Mouse (Mus musculus) midbrain, embryonic 16.5 days (tissue): ENCODE data around the gene Clec11a. TPM values are rescaled to one million over a fixed set of nuclear protein-coding genes. Genes with fewer than 3 reads are reported as not detected.

ENCODE experiments used
- ATAC-seq: fragments of 200-750 bp; cut with Nextera tagmentation; 2 replicates; pipeline ENCODE4 v1.8.0; 2017; ENCODE audit warnings: moderate TSS enrichment
- H3K27ac ChIP-seq: fragments of 300-500 bp; sonication (generic); 2 replicates; pipeline ENCODE4 v1.5.1; 2014; ENCODE audit warnings: mild to moderate bottlenecking, low read length, mixed read lengths
- H3K27me3 ChIP-seq: fragments of 300-500 bp; sonication (generic); 2 replicates; pipeline ENCODE4 v1.6.1; 2014; ENCODE audit warnings: low read depth, low read length, mixed read lengths; ENCODE audit not compliant: control insufficient read depth, insufficient read depth
- H3K36me3 ChIP-seq: fragments of 300-500 bp; sonication (generic); 2 replicates; pipeline ENCODE4 v1.6.1; 2014; ENCODE audit warnings: mild to moderate bottlenecking, low read length, moderate library complexity, mixed read lengths; ENCODE audit not compliant: control insufficient read depth, insufficient read depth
- H3K4me1 ChIP-seq: fragments of 300-500 bp; sonication (generic); 2 replicates; pipeline ENCODE4 v1.6.1; 2014; ENCODE audit warnings: mild to moderate bottlenecking, low read length, mixed read lengths; ENCODE audit not compliant: control insufficient read depth, insufficient read depth
- H3K4me2 ChIP-seq: fragments of 300-500 bp; sonication (generic); 2 replicates; pipeline ENCODE4 v1.6.1; 2014; ENCODE audit warnings: mild to moderate bottlenecking, low read length, mixed read lengths
- H3K4me3 ChIP-seq: fragments of 300-500 bp; sonication (generic); 2 replicates; pipeline ENCODE4 v1.5.1; 2014; ENCODE audit warnings: low read depth, mild to moderate bottlenecking, low read length, moderate library complexity, mixed read lengths
- H3K9ac ChIP-seq: fragments of 300-500 bp; sonication (generic); 2 replicates; pipeline ENCODE4 v1.6.1; 2014; ENCODE audit warnings: low read depth, low read length, mixed read lengths
- H3K9me3 ChIP-seq: fragments of 300-500 bp; sonication (generic); replicated peaks from 2 replicates; pipeline ENCODE4 v1.6.1; 2014; ENCODE audit warnings: mild to moderate bottlenecking, low read length, mixed read lengths; ENCODE audit not compliant: control insufficient read depth, poor library complexity, severe bottlenecking
- WGBS: fragments of 180-500 bp; shearing (Covaris S2); extraction: QIAGEN DNeasy Blood & Tissue Kit; methylation state at CpG from one replicate; pipeline ENCODE4 v1.1.7; 2014; 5-methylcytosine and 5-hydroxymethylcytosine counted together
- polyA plus RNA-seq: library from polyadenylated mRNA; unstranded; fragments of >200 nt; fragmentation: Nextera tagmentation; extraction: Ambion mirVana; gene quantifications from 2 replicates; pipeline ENCODE4 v1.2.1, GENCODE M21; 2015

The Clec11a gene
- polyA plus RNA-seq, 1 experiment from 2014 or later = 4.2 TPM

DNA sequence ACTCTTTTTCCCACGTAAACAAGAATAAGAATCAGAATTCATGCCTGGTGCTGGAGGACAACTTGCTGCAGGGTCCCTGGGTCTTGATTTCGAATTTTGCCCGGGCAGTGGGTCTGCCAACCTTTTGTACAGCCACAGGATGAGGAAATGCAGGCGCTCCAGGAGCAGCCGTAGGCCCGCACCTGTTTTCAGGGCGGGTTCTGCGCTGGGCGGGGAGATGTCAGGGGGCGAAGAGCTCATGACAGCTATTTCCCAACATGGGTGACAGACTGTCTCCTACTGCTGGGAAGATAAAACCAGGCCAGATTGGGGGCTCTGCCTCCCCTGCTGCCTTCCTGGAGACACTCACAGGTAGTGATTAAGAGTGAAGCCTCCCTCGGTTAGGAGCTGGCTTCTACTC, 32.6 kb downstream of the Clec11a start:
- H3K4me3 ChIP-seq = no peak overlapping the region
- ATAC-seq = no peak
- H3K9me3 ChIP-seq = no peaks in the 10 kb centered on the region
- H3K27ac ChIP-seq = no peak overlapping the region
- H3K4me2 ChIP-seq = no peak overlapping the region
- 43% methylated on average over 11 of the region's 11 CpGs for WGBS
- no peaks in the 10 kb centered on the region for H3K36me3 ChIP-seq
- no peaks in the 10 kb centered on the region for H3K4me1 ChIP-seq
- no peak overlapping the region for H3K9ac ChIP-seq
- no peaks in the 10 kb centered on the region for H3K27me3 ChIP-seq

DNA sequence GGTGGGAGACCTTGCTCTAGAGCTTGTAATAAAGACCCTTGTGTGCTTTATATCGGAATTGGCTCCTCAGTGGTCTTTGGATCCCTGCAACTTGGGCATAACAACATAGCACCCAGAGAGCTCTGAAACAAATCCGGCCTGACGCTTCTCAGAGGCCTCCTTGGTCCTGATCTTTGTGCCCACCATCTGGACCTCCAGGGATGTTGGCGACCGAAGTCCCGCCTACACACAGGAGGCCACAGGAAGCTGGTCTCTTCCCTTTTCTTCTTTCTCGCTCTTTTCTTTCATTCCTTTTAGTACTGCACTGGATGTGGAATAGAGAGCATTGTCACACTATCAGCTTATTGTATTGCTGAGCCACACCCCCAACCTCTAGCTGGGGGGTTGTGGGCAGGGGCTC, 33.3 kb downstream of the Clec11a start:
- Histone ChIP-seq H3K4me2 (no peak overlapping the region), H3K27me3 (no peaks in the 10 kb centered on the region), H3K4me3 (no peak overlapping the region), H3K9me3 (no peaks in the 10 kb centered on the region), H3K4me1 (no peaks in the 10 kb centered on the region), H3K9ac (no peak overlapping the region), H3K27ac (no peak overlapping the region), H3K36me3 (no peaks in the 10 kb centered on the region)
- WGBS = 60% methylated on average over 7 of the region's 7 CpGs
- ATAC-seq = no peak

DNA sequence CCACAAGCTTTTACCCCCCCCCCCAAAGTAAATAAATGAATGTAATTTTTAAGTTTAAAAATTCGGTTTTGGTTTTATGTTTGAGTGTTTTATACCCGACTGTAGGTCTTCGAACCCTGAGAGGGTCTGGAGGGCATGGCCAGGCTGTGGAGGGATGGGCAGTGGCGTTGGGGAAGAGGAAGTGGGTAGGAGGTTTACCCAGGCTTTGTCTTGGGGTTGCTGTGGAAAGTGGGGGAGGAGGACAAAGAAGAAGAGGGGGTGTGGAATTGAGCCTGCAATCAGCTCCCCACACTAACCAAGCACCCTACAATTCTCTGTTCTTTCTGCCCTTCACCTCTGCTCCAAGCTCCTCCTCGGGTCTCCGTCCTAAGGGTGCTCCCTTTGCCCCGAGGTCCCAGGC, 34.2 kb downstream of the Clec11a start:
- Histone ChIP-seq H3K27me3 (no peaks in the 10 kb centered on the region), H3K4me3 (no peak overlapping the region), H3K27ac (no peak overlapping the region), H3K4me1 (no peaks in the 10 kb centered on the region), H3K36me3 (no peaks in the 10 kb centered on the region), H3K9me3 (no peaks in the 10 kb centered on the region), H3K9ac (no peak overlapping the region), H3K4me2 (no peak overlapping the region)
- no peak for ATAC-seq
- WGBS = 88% methylated on average over 7 of the region's 7 CpGs

DNA sequence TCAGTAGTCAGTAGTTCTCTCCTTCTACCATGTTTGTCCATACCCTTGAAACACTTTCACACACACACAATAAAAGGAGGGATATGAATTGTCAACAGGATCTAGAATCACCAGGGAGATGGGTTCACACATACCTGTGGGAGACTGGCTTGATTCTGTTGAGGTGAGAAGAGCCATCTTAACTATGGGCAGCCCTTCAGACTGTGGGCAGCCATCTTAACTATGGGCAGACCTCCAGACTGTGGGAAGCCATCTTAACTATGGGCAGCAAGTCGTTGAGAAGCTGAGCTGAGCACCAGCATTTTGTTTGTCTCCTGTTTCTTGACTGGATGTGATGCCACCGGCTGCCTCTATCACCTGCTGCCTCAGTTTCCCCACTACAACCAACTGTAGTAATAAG, 35.4 kb downstream of the Clec11a start:
- Histone ChIP-seq H3K9ac (no peak overlapping the region), H3K36me3 (no peaks in the 10 kb centered on the region), H3K27ac (no peak overlapping the region), H3K4me2 (no peak overlapping the region), H3K9me3 (no peaks in the 10 kb centered on the region), H3K27me3 (no peaks in the 10 kb centered on the region), H3K4me1 (no peaks in the 10 kb centered on the region), H3K4me3 (no peak overlapping the region)
- WGBS = 70% methylated on average over 2 of the region's 2 CpGs
- ATAC-seq = 0 out of 2 replicates have a peak, but pooled peaks have one; percentile 61

DNA sequence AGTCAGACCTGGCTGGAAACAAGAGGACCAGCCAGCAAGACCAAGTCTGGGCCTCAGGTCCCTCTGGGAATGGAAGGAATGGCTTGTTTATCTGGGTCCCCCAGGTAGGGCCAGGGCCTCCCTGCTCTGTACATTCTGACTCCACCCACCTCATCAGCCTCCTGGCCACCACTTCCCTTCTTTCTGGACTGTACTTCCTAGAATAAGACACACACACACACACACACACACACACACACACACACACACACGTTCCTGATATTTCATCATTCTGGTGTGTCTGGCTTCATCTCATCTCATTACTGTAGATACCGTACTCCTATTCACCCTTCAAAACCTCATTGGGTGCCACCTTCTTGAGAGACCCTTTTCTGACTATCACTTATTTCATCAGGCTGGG, 37.3 kb downstream of the Clec11a start:
- H3K27me3 ChIP-seq = no peaks in the 10 kb centered on the region
- no peak overlapping the region for H3K27ac ChIP-seq
- no peak for ATAC-seq
- no peak overlapping the region for H3K9ac ChIP-seq
- H3K36me3 ChIP-seq = no peaks in the 10 kb centered on the region
- H3K9me3 ChIP-seq = no peaks in the 10 kb centered on the region
- H3K4me1 ChIP-seq = no peaks in the 10 kb centered on the region
- no peak overlapping the region for H3K4me3 ChIP-seq
- WGBS = 96% methylated on average over 2 of the region's 2 CpGs
- H3K4me2 ChIP-seq = no peak overlapping the region

DNA sequence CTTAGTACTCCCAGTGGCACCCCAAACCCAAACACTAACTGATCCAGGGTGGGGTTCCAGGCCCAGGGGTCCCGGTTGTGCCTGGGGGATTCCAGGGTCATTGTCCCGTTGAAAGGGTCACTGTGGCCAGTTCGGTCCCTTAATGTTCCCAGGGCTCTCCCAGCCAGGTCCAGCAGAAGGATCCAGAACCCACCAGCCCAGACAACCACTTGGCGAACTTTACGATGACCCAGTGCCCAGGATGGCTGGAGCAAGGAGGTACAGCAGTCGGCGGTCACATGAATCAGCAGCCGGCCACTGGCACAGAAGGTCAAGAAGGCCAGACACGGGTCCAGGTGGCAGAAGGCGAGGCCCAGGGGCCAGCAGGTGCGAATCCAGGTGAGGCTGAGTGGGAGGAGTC, 38.6 kb downstream of the Clec11a start:
- Histone ChIP-seq H3K9me3 (no peaks in the 10 kb centered on the region), H3K27me3 (no peaks in the 10 kb centered on the region), H3K4me1 (no peaks in the 10 kb centered on the region), H3K27ac (no peak overlapping the region), H3K36me3 (no peaks in the 10 kb centered on the region), H3K9ac (no peak overlapping the region), H3K4me3 (no peak overlapping the region), H3K4me2 (no peak overlapping the region)
- WGBS = 83% methylated on average over 11 of the region's 11 CpGs
- ATAC-seq = no peak

DNA sequence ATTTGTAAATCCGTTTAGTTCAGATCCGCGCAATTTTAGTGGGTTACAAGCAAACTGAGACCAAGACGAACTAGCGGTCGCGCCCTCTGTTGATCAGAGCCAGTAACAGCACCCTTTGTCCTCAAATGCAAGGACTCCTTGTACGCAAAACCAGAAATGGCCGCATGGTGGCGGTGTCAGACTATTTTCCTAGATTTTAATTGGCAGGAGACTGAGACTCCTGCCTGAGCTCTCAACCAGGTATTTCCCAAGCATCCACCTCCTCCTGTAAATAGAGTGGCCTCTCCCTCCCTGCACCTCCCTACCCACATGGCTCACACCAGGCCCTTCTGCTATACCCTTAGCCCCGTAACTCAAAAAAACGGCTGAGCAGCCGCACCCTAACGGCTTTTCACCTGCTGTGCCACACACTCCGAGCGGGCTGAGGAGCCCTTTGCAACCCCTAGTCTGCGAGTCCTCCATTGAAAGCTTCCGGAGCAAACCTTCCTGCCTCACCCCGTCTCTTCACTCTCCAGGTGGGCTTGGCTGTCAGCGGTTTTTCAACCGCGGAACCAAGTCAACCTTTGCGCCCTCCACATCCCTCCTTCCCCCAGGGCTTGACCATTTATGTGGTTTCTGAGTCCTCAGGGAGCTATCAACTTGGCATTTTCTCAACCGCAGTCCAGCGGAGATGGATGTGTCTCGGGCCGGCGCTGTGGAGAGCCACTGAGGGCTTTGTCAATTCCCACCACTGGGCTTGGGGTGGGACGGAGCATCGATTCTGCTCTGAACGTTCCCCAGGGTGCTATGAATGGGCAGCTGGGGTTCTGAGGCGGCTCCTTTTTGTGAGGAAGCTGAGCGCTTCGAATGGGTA, 43.7 kb downstream of the Clec11a start:
- peak overlapping the region; percentile 62 for H3K4me2 ChIP-seq
- H3K27ac ChIP-seq = peak overlapping the region; percentile 67
- H3K9me3 ChIP-seq = no peaks in the 10 kb centered on the region
- H3K4me3 ChIP-seq = peak overlapping the region; percentile 35
- peak overlapping the region; percentile 66 for H3K9ac ChIP-seq
- H3K27me3 ChIP-seq = no peaks in the 10 kb centered on the region
- peak; percentile 89 for ATAC-seq
- WGBS = 2% methylated on average over 34 of the region's 34 CpGs
- H3K36me3 ChIP-seq = no peaks in the 10 kb centered on the region
- no peaks in the 10 kb centered on the region for H3K4me1 ChIP-seq

DNA sequence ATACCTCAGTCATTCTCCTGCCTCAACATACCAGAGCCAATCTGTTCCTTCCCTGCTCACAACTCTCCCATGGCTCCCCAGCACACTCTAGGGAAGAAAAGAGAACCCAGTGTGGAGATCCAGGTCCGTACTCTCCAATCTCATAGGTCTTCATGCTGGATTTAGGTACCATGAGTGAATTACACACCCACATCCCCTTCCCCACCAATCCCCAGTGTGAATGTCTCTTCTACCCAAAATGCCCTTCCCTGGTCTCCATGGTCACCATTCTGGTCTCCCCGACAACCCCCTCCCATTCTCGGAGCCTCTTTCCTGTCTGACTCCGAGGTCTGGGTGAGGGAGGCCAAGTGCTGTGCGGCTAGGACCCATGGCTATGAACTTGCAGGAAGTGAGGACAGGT, 45.6 kb downstream of the Clec11a start, which contains the start of gene Gm15517:
Gene Gm15517, plus strand, starts transcription at position 301 of the 400 bp plus-strand sequence.
- no peak within 1 kb of the TSS for H3K4me3 ChIP-seq
- WGBS = 47% methylated on average over 5 of the region's 5 CpGs
- no peaks in the 10 kb centered on the region for H3K9me3 ChIP-seq
- H3K9ac ChIP-seq = no peak within 1 kb of the TSS
- H3K36me3 ChIP-seq = no peaks in the 10 kb centered on the region
- no peaks in the 10 kb centered on the region for H3K27me3 ChIP-seq
- H3K27ac ChIP-seq = no peak within 1 kb of the TSS
- no peak for ATAC-seq
- H3K4me1 ChIP-seq = no peaks in the 10 kb centered on the region
- no peak within 1 kb of the TSS for H3K4me2 ChIP-seq

DNA sequence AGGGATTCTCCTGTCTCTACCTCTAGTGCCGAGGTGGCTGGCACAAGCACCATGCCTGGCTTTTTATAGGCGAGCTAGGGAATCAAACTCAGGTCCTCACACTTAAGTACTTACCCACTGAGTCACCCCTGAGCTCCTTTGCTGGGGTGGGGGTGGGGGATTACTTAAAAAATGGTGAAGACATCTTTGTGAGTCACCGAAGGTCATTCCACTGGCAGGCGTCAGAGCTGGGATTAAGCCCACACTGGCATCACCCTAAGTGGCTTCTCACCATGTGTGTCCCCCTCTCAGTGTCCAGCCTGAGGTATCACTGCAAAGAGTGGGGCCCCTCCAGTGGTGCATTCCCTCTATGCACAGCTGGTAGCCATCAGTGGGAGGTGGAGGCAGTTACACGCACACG, 46.3 kb downstream of the Clec11a start:
- Histone ChIP-seq H3K27me3 (no peaks in the 10 kb centered on the region), H3K9me3 (no peaks in the 10 kb centered on the region), H3K4me2 (no peak overlapping the region), H3K4me3 (no peak overlapping the region), H3K4me1 (no peaks in the 10 kb centered on the region), H3K9ac (no peak overlapping the region), H3K27ac (no peak overlapping the region), H3K36me3 (no peaks in the 10 kb centered on the region; the same call in 1 of the 2 replicates)
- no peak for ATAC-seq
- WGBS = 71% methylated on average over 6 of the region's 6 CpGs
